Mouse (Mus musculus): Measurements from ENCODE around the gene C87436. TPM values are rescaled to one million over a fixed set of nuclear protein-coding genes. Genes with fewer than 3 reads are reported as not detected.

The C87436 gene
- total and polyA plus RNA-seq, 2 experiments from 2014 or later, result 20.5 to 21.9 TPM

GRCm38 (mm10) chr6:86522001-86522911, 84.1 kb downstream of the C87436 start:
- WGBS, result 83% methylated on average over 5 of the region's 5 CpGs
- no peaks in the 10 kb centered on the region for H3K9me3 ChIP-seq (ENCODE audit: low read length)
- no peak for DNase-seq
- H3K4me2 ChIP-seq (ENCODE audit: low read depth), result peak overlapping the region; percentile 87
- H3K4me1 ChIP-seq (ENCODE audit: insufficient read depth), result peaks cover 5% of the 10 kb centered on the region
- H3K27ac ChIP-seq (ENCODE audit: low read depth, low read length), result no peak overlapping the region
- no peak for TF ChIP-seq CTCF (IDR thresholded peaks at IDR 0.05; ENCODE audit: low read depth)
- H3K27me3 ChIP-seq (ENCODE audit: insufficient read depth, low read length), result no peaks in the 10 kb centered on the region
- ATAC-seq, result no peak
- H3K36me3 ChIP-seq (ENCODE audit: insufficient read depth), result peaks cover 4% of the 10 kb centered on the region; the same call in 1 of the 2 replicates
- no peak overlapping the region for H3K9ac ChIP-seq
- H3K4me3 ChIP-seq (ENCODE audit: low read depth, low read length), result 0 out of 2 replicates have a peak overlapping the region, but pooled peaks have one; percentile 95

Other genes with a start within 250 kb of the C87436 start
- gene Tgfa, start 243.2 kb upstream of the C87436 start, total RNA-seq (2014; rRNA removed), result 49.5 and 50.8 TPM in 2 replicates
- 20.3 and 29.9 TPM in 2 replicates for gene Tgfa, start 243.2 kb upstream of the C87436 start, polyA plus RNA-seq (2015; fragmentation: Nextera tagmentation; extraction: Ambion mirVana)
- gene Fam136a, start 72.7 kb upstream of the C87436 start, total RNA-seq (2014; rRNA removed), result 65.9 and 85.8 TPM in 2 replicates
- gene Fam136a, start 72.7 kb upstream of the C87436 start, polyA plus RNA-seq (2015; fragmentation: Nextera tagmentation; extraction: Ambion mirVana), result 75.1 and 75.2 TPM in 2 replicates
- 72.0 and 101 TPM in 2 replicates for gene Snrpg, start 67.1 kb upstream of the C87436 start, total RNA-seq (2014; rRNA removed)
- 308 and 448 TPM in 2 replicates for gene Snrpg, start 67.1 kb upstream of the C87436 start, polyA plus RNA-seq (2015; fragmentation: Nextera tagmentation; extraction: Ambion mirVana)
- gene Pcyox1, start 41.2 kb upstream of the C87436 start, total RNA-seq (2014; rRNA removed), result 105 and 113 TPM in 2 replicates
- gene Pcyox1, start 41.2 kb upstream of the C87436 start, polyA plus RNA-seq (2015; fragmentation: Nextera tagmentation; extraction: Ambion mirVana), result 90.1 and 99.2 TPM in 2 replicates
- gene Tia1, start 34.2 kb upstream of the C87436 start, total RNA-seq (2014; rRNA removed), result 201 and 252 TPM in 2 replicates
- 150 and 191 TPM in 2 replicates for gene Tia1, start 34.2 kb upstream of the C87436 start, polyA plus RNA-seq (2015; fragmentation: Nextera tagmentation; extraction: Ambion mirVana)
- not detected in 2 replicates for gene Gm44790, start 11.7 kb upstream of the C87436 start, total RNA-seq (2014; rRNA removed)
- gene Gm44790, start 11.7 kb upstream of the C87436 start, polyA plus RNA-seq (2015; fragmentation: Nextera tagmentation; extraction: Ambion mirVana), result 0.67 and 2.0 TPM in 2 replicates
- gene Pcbp1, start 87.9 kb downstream of the C87436 start, total RNA-seq (2014; rRNA removed), result 45.7 and 49.3 TPM in 2 replicates
- 340 and 351 TPM in 2 replicates for gene Pcbp1, start 87.9 kb downstream of the C87436 start, polyA plus RNA-seq (2015; fragmentation: Nextera tagmentation; extraction: Ambion mirVana)
- 1.8 and 3.2 TPM in 2 replicates for gene Asprv1, start 189.8 kb downstream of the C87436 start, total RNA-seq (2014; rRNA removed)
- 1.6 TPM in 2 replicates for gene Asprv1, start 189.8 kb downstream of the C87436 start, polyA plus RNA-seq (2015; fragmentation: Nextera tagmentation; extraction: Ambion mirVana)
- gene Mxd1, start 230.8 kb downstream of the C87436 start, total RNA-seq (2014; rRNA removed), result 10.7 and 13.8 TPM in 2 replicates
- 6.9 and 10.0 TPM in 2 replicates for gene Mxd1, start 230.8 kb downstream of the C87436 start, polyA plus RNA-seq (2015; fragmentation: Nextera tagmentation; extraction: Ambion mirVana)
- gene Snrnp27, start 246.1 kb downstream of the C87436 start, total RNA-seq (2014; rRNA removed), result 62.6 and 77.1 TPM in 2 replicates
- 112 and 129 TPM in 2 replicates for gene Snrnp27, start 246.1 kb downstream of the C87436 start, polyA plus RNA-seq (2015; fragmentation: Nextera tagmentation; extraction: Ambion mirVana)